Mouse (Mus musculus) MEL-GATA-1-ER (cell line): ENCODE measurements at regions not wholly inside any gene's neighbourhood (a gene's known extent, or its start where the extent isn't known, plus 50 kb on each side); places are given as distances from the start of the nearest gene placed in this dataset.
"Not testable (repeated sequence)": the region's sequence is repeated elsewhere in the genome, so short reads cannot be mapped to it uniquely, and the experiment has no call there.

Source experiments
- DNase-seq: peaks from one replicate; pipeline ENCODE4 v3.0.0-alpha.2; 2012; ENCODE audit warnings: low read depth; ENCODE audit errors: extremely low read depth

GRCm38 (mm10) chr2:48315306-48315705 lies 498.6 kb upstream of the Acvr2a start:
- DNase-seq, result no peak

- no peak for DNase-seq
Measured at GRCm38 (mm10) chr2:48316180-48316889, 497.6 kb upstream of the Acvr2a start.

- no peak for DNase-seq
Measured at GRCm38 (mm10) chr2:48317821-48318220, 496.1 kb upstream of the Acvr2a start.

- DNase-seq, result no peak
Measured at GRCm38 (mm10) chr2:48318384-48319030, 495.4 kb upstream of the Acvr2a start.

- DNase-seq, result no peak
Measured at GRCm38 (mm10) chr2:48321471-48321870, 492.4 kb upstream of the Acvr2a start.

- DNase-seq, result no peak
Measured at GRCm38 (mm10) chr2:48322278-48322677, 491.6 kb upstream of the Acvr2a start.

- no peak for DNase-seq
Measured at GRCm38 (mm10) chr2:48328204-48328603, 485.7 kb upstream of the Acvr2a start.

GRCm38 (mm10) chr2:48332783-48333182 lies 481.1 kb upstream of the Acvr2a start:
- DNase-seq, result peak; percentile 42

- DNase-seq, result no peak
Measured at GRCm38 (mm10) chr2:48348021-48348420, 465.9 kb upstream of the Acvr2a start.

GRCm38 (mm10) chr2:48349794-48350193 lies 464.1 kb upstream of the Acvr2a start:
- no peak for DNase-seq

- DNase-seq, result no peak
Measured at GRCm38 (mm10) chr2:48350206-48350605, 463.7 kb upstream of the Acvr2a start.

- not testable (repeated sequence) for DNase-seq
Measured at GRCm38 (mm10) chr2:48371572-48371971, 442.3 kb upstream of the Acvr2a start.

GRCm38 (mm10) chr2:48373086-48373485 lies 440.8 kb upstream of the Acvr2a start:
- no peak for DNase-seq

GRCm38 (mm10) chr2:48374302-48374701 lies 439.6 kb upstream of the Acvr2a start:
- no peak for DNase-seq

GRCm38 (mm10) chr2:48378160-48378559 lies 435.7 kb upstream of the Acvr2a start:
- no peak for DNase-seq

GRCm38 (mm10) chr2:48378749-48379148 lies 435.2 kb upstream of the Acvr2a start:
- no peak for DNase-seq

GRCm38 (mm10) chr2:48380140-48380539 lies 433.8 kb upstream of the Acvr2a start:
- DNase-seq, result no peak

GRCm38 (mm10) chr2:48380786-48381185 lies 433.1 kb upstream of the Acvr2a start:
- DNase-seq, result no peak

GRCm38 (mm10) chr2:48381481-48382075 lies 432.3 kb upstream of the Acvr2a start:
- no peak for DNase-seq

GRCm38 (mm10) chr2:48398504-48398903 lies 415.4 kb upstream of the Acvr2a start:
- no peak for DNase-seq

GRCm38 (mm10) chr2:48399191-48399590 lies 414.7 kb upstream of the Acvr2a start:
- no peak for DNase-seq

- no peak for DNase-seq
Measured at GRCm38 (mm10) chr2:48402813-48403212, 411.1 kb upstream of the Acvr2a start.

- no peak for DNase-seq
Measured at GRCm38 (mm10) chr2:48404460-48404859, 409.4 kb upstream of the Acvr2a start.
